Mouse (Mus musculus): ENCODE measurements around the gene Gtf2h3.

GRCm38 (mm10) chr5:124633425-124633824 lies 54.5 kb downstream of the Gtf2h3 start:
- TF ChIP-seq EP300 (optimal IDR thresholded peaks at IDR 0.05) (no peak), CTCF (IDR thresholded peaks at IDR 0.05; ENCODE audit: low read depth) (no peak)
